Mouse (Mus musculus) heart, embryonic 14.5 days (tissue): ENCODE measurements around the gene Tap2. TPM values are rescaled to one million over a fixed set of nuclear protein-coding genes. Genes with fewer than 3 reads are reported as not detected.
"Not testable (repeated sequence)": the region's sequence is repeated elsewhere in the genome, so short reads cannot be mapped to it uniquely, and the experiment has no call there.

ENCODE experiments used
- ATAC-seq: fragments of 200-750 bp; cut with Nextera tagmentation; 2 replicates; pipeline ENCODE4 v1.8.0; 2017; ENCODE audit warnings: low read depth, moderate TSS enrichment; ENCODE audit not compliant: insufficient number of reproducible peaks, insufficient read depth, low FRiP score
- H3K27ac ChIP-seq, 2 experiments: fragments of 200-500 bp in 1 of 2; fragments of 300-500 bp in 1 of 2; sonication (generic) in 1 of 2; replicated peaks in 1 of 2; 2 replicates each; pipeline ENCODE4 v1.5.1; 2012 to 2014; ENCODE audit warnings: low read depth in 2 of 2, low read length in 2 of 2, control low read depth in 1 of 2, mild to moderate bottlenecking in 1 of 2, mixed read lengths in 1 of 2; ENCODE audit not compliant: control insufficient read depth in 1 of 2, insufficient read depth in 1 of 2
- H3K27me3 ChIP-seq: fragments of 300-500 bp; sonication (generic); 2 replicates; pipeline ENCODE4 v1.6.1; 2014; ENCODE audit warnings: mild to moderate bottlenecking, low read length, control low read depth; ENCODE audit not compliant: control insufficient read depth, insufficient read depth
- H3K36me3 ChIP-seq: fragments of 300-500 bp; sonication (generic); 2 replicates; pipeline ENCODE4 v1.6.1; 2014; ENCODE audit warnings: mild to moderate bottlenecking, control low read depth, low read length, mixed read lengths; ENCODE audit not compliant: control insufficient read depth, insufficient read depth
- H3K4me1 ChIP-seq, 2 experiments: fragments of 200-500 bp in 1 of 2; fragments of 300-500 bp in 1 of 2; sonication (generic) in 1 of 2; 2 replicates each; pipeline ENCODE4 v1.6.1; 2012 to 2014; ENCODE audit warnings: low read length in 2 of 2, control low read depth in 1 of 2, mixed read lengths in 1 of 2; ENCODE audit not compliant: control insufficient read depth in 2 of 2, insufficient read depth in 2 of 2
- H3K4me2 ChIP-seq: fragments of 300-500 bp; sonication (generic); 2 replicates; pipeline ENCODE4 v1.6.1; 2014; ENCODE audit warnings: mild to moderate bottlenecking, low read length
- H3K4me3 ChIP-seq, 2 experiments: fragments of 200-500 bp in 1 of 2; fragments of 300-500 bp in 1 of 2; sonication (generic) in 1 of 2; 2 replicates each; pipeline ENCODE4 v1.5.1; 2012 to 2014; ENCODE audit warnings: low read length in 2 of 2, mild to moderate bottlenecking in 2 of 2, control low read depth in 1 of 2, low read depth in 1 of 2, moderate library complexity in 1 of 2; ENCODE audit not compliant: control insufficient read depth in 1 of 2, insufficient read depth in 1 of 2
- H3K9ac ChIP-seq: fragments of 300-500 bp; sonication (generic); 2 replicates; pipeline ENCODE4 v1.6.1; 2014; ENCODE audit warnings: mild to moderate bottlenecking, low read length
- H3K9me3 ChIP-seq: fragments of 300-500 bp; sonication (generic); 2 replicates; pipeline ENCODE4 v1.6.1; 2016; ENCODE audit warnings: low read length, control low read depth; ENCODE audit not compliant: control insufficient read depth
- WGBS: fragments of 180-500 bp; shearing (Covaris S2); extraction: QIAGEN DNeasy Blood & Tissue Kit; methylation state at CpG from one replicate; pipeline ENCODE4 v1.1.7; 2014; 5-methylcytosine and 5-hydroxymethylcytosine counted together
- polyA plus RNA-seq: library from polyadenylated mRNA; unstranded; fragments of >200 nt; fragmentation: Nextera tagmentation; extraction: Ambion mirVana; gene quantifications from 2 replicates; pipeline ENCODE4 v1.2.1, GENCODE M21; 2014

Gene Tap2
- polyA plus RNA-seq, 1 experiment from 2014 or later = 2.1 TPM

GRCm38 (mm10) chr17:34225911-34226310, 22.6 kb downstream of the Tap2 start:
- H3K4me3 ChIP-seq, H3K27me3 ChIP-seq, H3K4me1 ChIP-seq, ATAC-seq, H3K4me2 ChIP-seq, H3K36me3 ChIP-seq, H3K27ac ChIP-seq, H3K9ac ChIP-seq, H3K9me3 ChIP-seq: not testable (repeated sequence)
- WGBS = 92% methylated on average over 13 of the region's 23 CpGs

GRCm38 (mm10) chr17:34230971-34231370, 27.6 kb downstream of the Tap2 start:
- H3K9ac ChIP-seq, ATAC-seq, H3K4me2 ChIP-seq, H3K36me3 ChIP-seq, H3K4me3 ChIP-seq, H3K9me3 ChIP-seq, H3K27ac ChIP-seq, H3K4me1 ChIP-seq, H3K27me3 ChIP-seq: not testable (repeated sequence)
- WGBS = 93% methylated on average over 5 of the region's 9 CpGs

GRCm38 (mm10) chr17:34232021-34232420, 28.7 kb downstream of the Tap2 start:
- H3K27ac ChIP-seq, H3K4me2 ChIP-seq, H3K27me3 ChIP-seq, H3K9ac ChIP-seq, H3K4me1 ChIP-seq, ATAC-seq, H3K9me3 ChIP-seq, H3K36me3 ChIP-seq, H3K4me3 ChIP-seq: not testable (repeated sequence)
- WGBS = 92% methylated on average over 3 of the region's 7 CpGs

GRCm38 (mm10) chr17:34234926-34235325, 31.6 kb downstream of the Tap2 start:
- Histone ChIP-seq H3K27ac (no peak overlapping the region), H3K36me3 (no peaks in the 10 kb centered on the region), H3K27me3 (no peaks in the 10 kb centered on the region), H3K4me1 (no peaks in the 10 kb centered on the region), H3K4me3 (no peak overlapping the region), H3K9ac (no peak overlapping the region), H3K4me2 (no peak overlapping the region), H3K9me3 (no peaks in the 10 kb centered on the region)
- 50% methylated on average over 9 of the region's 9 CpGs for WGBS
- ATAC-seq = no peak

- no peak overlapping the region for H3K9ac ChIP-seq
- peaks cover 4% of the 10 kb centered on the region for H3K9me3 ChIP-seq
- 71% methylated on average over 5 of the region's 5 CpGs for WGBS
- no peak overlapping the region for H3K27ac ChIP-seq
- H3K4me3 ChIP-seq = no peak overlapping the region
- no peak for ATAC-seq
- H3K4me2 ChIP-seq = no peak overlapping the region
- H3K27me3 ChIP-seq = no peaks in the 10 kb centered on the region
- no peaks in the 10 kb centered on the region for H3K36me3 ChIP-seq
- H3K4me1 ChIP-seq = no peaks in the 10 kb centered on the region
Observed at GRCm38 (mm10) chr17:34236691-34237090, 33.4 kb downstream of the Tap2 start.

GRCm38 (mm10) chr17:34237741-34238140, 34.4 kb downstream of the Tap2 start:
- peaks cover 9% of the 10 kb centered on the region for H3K9me3 ChIP-seq
- no peak for ATAC-seq
- H3K4me2 ChIP-seq = no peak overlapping the region
- 70% methylated on average over 3 of the region's 3 CpGs for WGBS
- no peak overlapping the region for H3K4me3 ChIP-seq
- no peak overlapping the region for H3K9ac ChIP-seq
- no peaks in the 10 kb centered on the region for H3K27me3 ChIP-seq
- no peaks in the 10 kb centered on the region for H3K36me3 ChIP-seq
- no peak overlapping the region for H3K27ac ChIP-seq
- H3K4me1 ChIP-seq = no peaks in the 10 kb centered on the region

GRCm38 (mm10) chr17:34238706-34239105, 35.4 kb downstream of the Tap2 start, which contains the start of gene H2-Ob:
H2-Ob (plus strand) TSS chr17:34238903.
- no peak within 1 kb of the TSS for H3K9ac ChIP-seq
- no peak within 1 kb of the TSS for H3K4me3 ChIP-seq
- no peak within 1 kb of the TSS for H3K27ac ChIP-seq
- H3K9me3 ChIP-seq = peaks cover 9% of the 10 kb centered on the region
- no peaks in the 10 kb centered on the region for H3K36me3 ChIP-seq
- WGBS = 58% methylated on average over 3 of the region's 3 CpGs
- no peak for ATAC-seq
- H3K4me2 ChIP-seq = no peak within 1 kb of the TSS
- no peaks in the 10 kb centered on the region for H3K4me1 ChIP-seq
- no peaks in the 10 kb centered on the region for H3K27me3 ChIP-seq

GRCm38 (mm10) chr17:34239601-34240041, 36.3 kb downstream of the Tap2 start:
- WGBS = 50% methylated on average over 10 of the region's 10 CpGs
- ATAC-seq = no peak
- H3K4me2 ChIP-seq = no peak overlapping the region

More at GRCm38 (mm10) chr17:34239601-34240041, 36.3 kb downstream of the Tap2 start:
- peaks cover 9% of the 10 kb centered on the region for H3K9me3 ChIP-seq
- no peaks in the 10 kb centered on the region for H3K4me1 ChIP-seq
- no peak overlapping the region for H3K4me3 ChIP-seq
- H3K27me3 ChIP-seq = no peaks in the 10 kb centered on the region
- H3K9ac ChIP-seq = no peak overlapping the region
- H3K36me3 ChIP-seq = no peaks in the 10 kb centered on the region
- H3K27ac ChIP-seq = no peak overlapping the region
